ENCODE assay signal across 8 mouse cellular contexts in the genomic region with DNA sequence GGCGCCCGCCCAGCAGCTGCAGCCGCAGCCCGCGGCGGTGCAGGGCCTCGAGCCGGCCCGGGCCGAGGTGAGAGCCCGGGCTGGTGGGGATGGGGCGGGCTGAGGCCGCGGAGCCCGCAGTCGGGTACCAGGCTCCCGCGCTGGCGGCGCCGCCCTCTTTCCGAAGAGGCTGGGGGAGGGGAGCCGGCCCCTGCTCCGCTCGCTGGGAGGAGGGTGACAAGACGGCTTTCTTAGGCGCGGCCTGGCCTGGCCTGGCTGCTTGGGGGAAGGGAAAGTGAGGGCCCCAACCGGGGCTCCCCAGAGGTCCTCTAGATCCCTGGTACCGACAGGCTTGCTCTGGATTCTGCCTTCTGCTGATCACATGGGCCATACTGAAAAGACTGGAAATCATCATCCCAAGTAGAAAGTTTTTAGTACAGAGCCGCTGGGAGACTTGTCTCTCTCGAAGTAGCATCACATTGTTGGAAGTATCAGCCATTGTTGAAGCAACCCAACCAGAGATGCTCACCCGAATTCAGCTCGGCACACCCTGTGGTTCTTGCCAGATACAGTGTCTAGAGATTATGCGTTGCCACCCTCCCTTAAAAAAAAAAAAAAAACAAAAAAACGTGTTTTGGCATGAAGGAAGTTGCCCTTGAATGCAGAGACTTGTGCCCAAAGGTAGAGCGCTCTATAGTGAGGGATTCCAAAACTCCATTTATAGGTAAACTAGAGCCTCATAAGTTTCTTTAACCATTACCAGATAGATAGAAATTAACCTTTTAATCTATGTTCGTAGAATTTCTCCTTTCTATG. TPM values are rescaled to one million over a fixed set of nuclear protein-coding genes. Genes with fewer than 3 reads are reported as not detected.
DNase-seq lines count a peak whose midpoint lies in the region; ATAC-seq and TF ChIP-seq lines count a peak whose summit lies in the region.

No protein-coding gene starts in this region.

- no peak for TF ChIP-seq POLR2A in ES-Bruce4 (IDR thresholded peaks at IDR 0.05; ENCODE audit: insufficient read depth, low read length)
- TF ChIP-seq POLR2A in lung, adult 2 months (IDR thresholded peaks at IDR 0.05; ENCODE audit: borderline replicate concordance, extremely low read depth, low read depth, low read length), result no peak

- peak; percentile 61 for DNase-seq in c-Kit-positive CD71-positive TER-119-positive erythroid progenitor cells, embryonic 14.5 days (ENCODE audit: low spot score)
- DNase-seq in heart, postnatal 0 days (ENCODE audit: low spot score), result peak; percentile 74
- peak; percentile 69 to 84 for DNase-seq in kidney, postnatal 25 days
- peak; percentile 77 for DNase-seq in lung, adult 2 months
- peak; percentile 61 to 64 for DNase-seq in thymus, adult 18-20 months

- 4% methylated on average over 38 of the region's 38 CpGs for WGBS in forebrain, embryonic 12.5 days
- WGBS in heart, postnatal 0 days, result 3% methylated on average over 38 of the region's 38 CpGs
- WGBS in lung, adult 2 months, result 3% methylated on average over 36 of the region's 38 CpGs
- 4% methylated on average over 38 of the region's 38 CpGs for whole genome bisulfite sequencing in neural tube, embryonic 15.5 days

- TF ChIP-seq CTCF in ES-Bruce4 (IDR thresholded peaks at IDR 0.05; ENCODE audit: low read depth, low read length), result no peak
- no peak for TF ChIP-seq CTCF in heart, postnatal 0 days (IDR thresholded peaks at IDR 0.05; ENCODE audit: low read depth)
- TF ChIP-seq CTCF in lung, adult 2 months (IDR thresholded peaks at IDR 0.05; ENCODE audit: insufficient read depth, low read length), result no peak

- H3K4me1 ChIP-seq in ES-Bruce4 (ENCODE audit: control insufficient read depth, insufficient read depth, low read length), result no peaks in the 10 kb centered on the region
- peaks cover 22% of the 10 kb centered on the region for H3K4me1 ChIP-seq in forebrain, embryonic 12.5 days
- peaks cover 18% of the 10 kb centered on the region for H3K4me1 ChIP-seq in heart, postnatal 0 days (ENCODE audit: control insufficient read depth, insufficient read depth)
- H3K4me1 ChIP-seq in lung, adult 2 months (ENCODE audit: control insufficient read depth, insufficient read depth, low read length), result 0 out of 2 replicates have a peak, but pooled peaks cover 4% of the 10 kb centered on the region
- peaks cover 37% of the 10 kb centered on the region for H3K4me1 ChIP-seq in neural tube, embryonic 15.5 days

- H3K36me3 ChIP-seq in ES-Bruce4 (ENCODE audit: control insufficient read depth, insufficient read depth, low read length, poor library complexity, severe bottlenecking), result peaks cover 3% of the 10 kb centered on the region; the same call in 1 of the 2 replicates
- 0 out of 2 replicates have a peak, but pooled peaks cover 4% of the 10 kb centered on the region for H3K36me3 ChIP-seq in forebrain, embryonic 12.5 days (replicated peaks)
- H3K36me3 ChIP-seq in heart, postnatal 0 days (replicated peaks; ENCODE audit: control insufficient read depth, insufficient read depth, low read length), result no peaks in the 10 kb centered on the region
- no peaks in the 10 kb centered on the region for H3K36me3 ChIP-seq in neural tube, embryonic 15.5 days

- no peaks in the 10 kb centered on the region for H3K9me3 ChIP-seq in ES-Bruce4 (replicated peaks; ENCODE audit: control insufficient read depth, insufficient read depth, low read length, poor library complexity, severe bottlenecking)
- H3K9me3 ChIP-seq in forebrain, embryonic 12.5 days, result no peaks in the 10 kb centered on the region
- H3K9me3 ChIP-seq in heart, postnatal 0 days (replicated peaks; ENCODE audit: control insufficient read depth, low read length), result no peaks in the 10 kb centered on the region
- H3K9me3 ChIP-seq in neural tube, embryonic 15.5 days (replicated peaks), result no peaks in the 10 kb centered on the region

- ATAC-seq in forebrain, embryonic 12.5 days (ENCODE audit: low FRiP score), result peak; percentile 92
- ATAC-seq in heart, postnatal 0 days (ENCODE audit: insufficient read depth, low read depth), result peak; percentile 86
- peak; percentile 87 for ATAC-seq in neural tube, embryonic 15.5 days (ENCODE audit: low FRiP score)

- H3K27ac ChIP-seq in ES-Bruce4 (ENCODE audit: insufficient read depth, low read length), result no peak overlapping the region
- peak overlapping the region; percentile 97 for H3K27ac ChIP-seq in forebrain, embryonic 12.5 days
- H3K27ac ChIP-seq in heart, postnatal 0 days (ENCODE audit: low read depth), result peak overlapping the region; percentile 91
- peak overlapping the region; percentile 95 for H3K27ac ChIP-seq in neural tube, embryonic 15.5 days (replicated peaks)

- peak overlapping the region; percentile 93 for H3K9ac ChIP-seq in ES-Bruce4 (ENCODE audit: low read depth, poor library complexity, severe bottlenecking)
- peak overlapping the region; percentile 96 for H3K9ac ChIP-seq in forebrain, embryonic 12.5 days
- peak overlapping the region; percentile 75 for H3K9ac ChIP-seq in heart, postnatal 0 days (replicated peaks; ENCODE audit: low read depth, low read length)
- peak overlapping the region; percentile 94 for H3K9ac ChIP-seq in neural tube, embryonic 15.5 days (replicated peaks)

- peak overlapping the region; percentile 75 for H3K4me2 ChIP-seq in forebrain, embryonic 12.5 days
- peak overlapping the region; percentile 80 for H3K4me2 ChIP-seq in heart, postnatal 0 days (ENCODE audit: low read depth, low read length)
- peak overlapping the region; percentile 89 for H3K4me2 ChIP-seq in neural tube, embryonic 15.5 days

- H3K27me3 ChIP-seq in ES-Bruce4 (ENCODE audit: control insufficient read depth, insufficient read depth, low read length, poor library complexity, severe bottlenecking), result no peaks in the 10 kb centered on the region
- H3K27me3 ChIP-seq in forebrain, embryonic 12.5 days, result 0 out of 2 replicates have a peak, but pooled peaks cover 10% of the 10 kb centered on the region
- no peaks in the 10 kb centered on the region for H3K27me3 ChIP-seq in heart, postnatal 0 days (ENCODE audit: control insufficient read depth, insufficient read depth, low read length)
- no peaks in the 10 kb centered on the region for H3K27me3 ChIP-seq in neural tube, embryonic 15.5 days (replicated peaks)

- H3K4me3 ChIP-seq in ES-Bruce4 (ENCODE audit: low read depth, low read length), result peak overlapping the region; percentile 80
- H3K4me3 ChIP-seq in forebrain, embryonic 12.5 days (replicated peaks), result peak overlapping the region; percentile 92
- peak overlapping the region; percentile 66 for H3K4me3 ChIP-seq in heart, postnatal 0 days (ENCODE audit: low read depth, low read length)
- H3K4me3 ChIP-seq in lung, adult 2 months (replicated peaks; ENCODE audit: extremely low read depth, low read depth, low read length), result peak overlapping the region; percentile 87
- H3K4me3 ChIP-seq in neural tube, embryonic 15.5 days (replicated peaks), result peak overlapping the region; percentile 95

- no peak for TF ChIP-seq EP300 in ES-Bruce4 (IDR thresholded peaks at IDR 0.05; ENCODE audit: insufficient read depth, low read depth, low read length)
- no peak for TF ChIP-seq EP300 in heart, postnatal 0 days (IDR thresholded peaks at IDR 0.05; ENCODE audit: low read depth)

RNA-seq across cellular contexts. Expression of gene Tmem165, which starts 0.8 kb away (rescaled TPM):
- 119 and 134 TPM in 2 replicates for polyA plus RNA-seq in ES-Bruce4 (2011; ENCODE audit: insufficient read depth, insufficient read length, low read depth, missing spikeins)
- polyA plus RNA-seq in forebrain, embryonic 12.5 days (2016; fragmentation: Nextera tagmentation; extraction: Ambion mirVana), result 85.3 and 88.6 TPM in 2 replicates
- 81.9 and 108 TPM in 2 replicates for total RNA-seq in heart, postnatal 0 days (2014; rRNA removed; ENCODE audit: low replicate concordance)
- 46.4 and 48.9 TPM in 2 replicates for polyA plus RNA-seq in heart, postnatal 0 days (2015; fragmentation: Nextera tagmentation; extraction: Ambion mirVana)
- 69.2 and 84.5 TPM in 2 replicates for polyA plus RNA-seq in lung, adult 2 months (2012; rRNA removed)
- polyA plus RNA-seq in neural tube, embryonic 15.5 days (2015; fragmentation: Nextera tagmentation; extraction: Ambion mirVana), result 47.1 and 50.8 TPM in 2 replicates

RNA-seq across cellular contexts. Expression of gene Srd5a3, which starts 44.4 kb away (rescaled TPM):
- 16.7 and 17.7 TPM in 2 replicates for polyA plus RNA-seq in ES-Bruce4 (2011; ENCODE audit: insufficient read depth, insufficient read length, low read depth, missing spikeins)
- 15.7 and 16.5 TPM in 2 replicates for polyA plus RNA-seq in forebrain, embryonic 12.5 days (2016; fragmentation: Nextera tagmentation; extraction: Ambion mirVana)
- total RNA-seq in heart, postnatal 0 days (2014; rRNA removed; ENCODE audit: low replicate concordance), result 23.7 and 24.3 TPM in 2 replicates
- 25.5 and 26.9 TPM in 2 replicates for polyA plus RNA-seq in heart, postnatal 0 days (2015; fragmentation: Nextera tagmentation; extraction: Ambion mirVana)
- 160 and 211 TPM in 2 replicates for polyA plus RNA-seq in lung, adult 2 months (2012; rRNA removed)
- 20.2 and 24.4 TPM in 2 replicates for polyA plus RNA-seq in neural tube, embryonic 15.5 days (2015; fragmentation: Nextera tagmentation; extraction: Ambion mirVana)
